Mouse (Mus musculus) spleen, postnatal 36 days (tissue): Measurements from ENCODE around the gene Slc17a9.

ENCODE experiments used
- DNase-seq, 2 experiments: peaks; one replicate each; pipeline ENCODE4 v3.0.0; 2022; ENCODE audit warnings: low spot score in 2 of 2, mixed read lengths in 1 of 2

The Slc17a9 gene

GRCm38 (mm10) chr2:180754976-180755688, 30.1 kb downstream of the Slc17a9 start:
- no peak for DNase-seq

DNA sequence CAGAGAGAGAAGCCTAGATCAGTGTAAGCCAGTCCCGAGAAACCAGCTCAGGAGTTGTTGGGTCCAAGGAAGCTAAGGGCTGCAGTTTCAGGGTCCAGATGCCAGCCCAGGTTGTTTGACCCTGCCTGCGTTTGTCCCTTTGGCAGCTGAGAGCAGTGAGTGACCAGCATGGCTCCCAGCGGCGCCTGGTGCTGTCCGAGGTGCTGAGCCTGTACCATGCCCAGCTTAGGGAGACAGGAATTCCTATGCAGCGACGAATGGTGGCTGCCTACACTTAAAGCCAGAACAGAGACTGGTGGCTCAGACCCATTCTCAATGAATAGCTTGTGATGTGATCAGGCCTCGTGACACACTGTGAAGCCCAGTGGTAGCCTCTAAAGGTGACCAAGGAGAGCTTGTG, 30.8 kb downstream of the Slc17a9 start:
- no peak for DNase-seq

GRCm38 (mm10) chr2:180756786-180757185, 31.7 kb downstream of the Slc17a9 start:
- DNase-seq = no peak

- no peak for DNase-seq
Observed at GRCm38 (mm10) chr2:180758513-180759263, 33.6 kb downstream of the Slc17a9 start.

GRCm38 (mm10) chr2:180764986-180765385, 39.9 kb downstream of the Slc17a9 start:
- no peak for DNase-seq

GRCm38 (mm10) chr2:180765713-180766112, 40.6 kb downstream of the Slc17a9 start:
- no peak for DNase-seq

DNA sequence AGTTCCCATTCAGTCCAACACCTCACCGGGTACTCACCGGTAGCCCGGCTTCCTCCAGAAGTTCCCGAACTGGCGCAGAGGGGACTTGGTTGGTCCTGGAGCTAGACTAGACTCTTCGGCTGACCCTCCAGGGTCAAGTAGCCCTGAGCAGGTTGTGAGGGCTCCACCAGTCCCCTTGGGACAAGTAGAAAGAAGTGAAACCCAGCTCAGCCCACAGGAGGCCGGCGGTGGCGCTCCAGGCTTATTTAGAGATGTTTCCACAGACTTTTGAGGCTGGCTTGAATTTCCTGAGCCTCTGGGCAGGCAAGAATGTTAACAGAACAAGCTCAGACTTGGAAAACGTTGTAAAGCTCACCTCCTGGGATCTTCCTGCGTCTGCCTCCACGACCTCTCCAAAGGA, 50.2 kb downstream of the Slc17a9 start:
- DNase-seq = no peak

DNA sequence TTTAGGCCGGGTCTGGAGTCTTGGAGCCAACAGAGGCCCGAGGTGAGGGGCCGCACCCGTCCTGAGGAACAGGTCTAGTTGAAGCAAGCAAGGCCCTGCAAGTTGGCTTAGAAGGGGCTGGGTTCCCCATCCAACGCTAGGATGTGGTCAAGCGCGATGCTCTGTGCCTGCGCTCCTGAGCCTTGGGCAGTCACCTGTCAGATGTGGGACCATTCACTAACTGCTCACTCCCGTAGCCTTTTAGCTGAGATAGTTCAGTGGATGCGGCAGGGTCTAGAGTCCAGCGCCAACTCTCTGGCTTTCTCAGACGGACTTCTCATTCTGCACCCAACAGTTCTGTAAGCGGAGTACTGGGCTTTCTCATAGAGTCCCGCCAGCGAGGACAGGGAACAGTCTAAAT, 50.6 kb downstream of the Slc17a9 start:
- no peak for DNase-seq

- DNase-seq = no peak
Observed at GRCm38 (mm10) chr2:180776793-180777192, 51.7 kb downstream of the Slc17a9 start, which contains the start of gene Bhlhe23. TSS of gene Bhlhe23 (minus strand) at chr2:180776900.

DNA sequence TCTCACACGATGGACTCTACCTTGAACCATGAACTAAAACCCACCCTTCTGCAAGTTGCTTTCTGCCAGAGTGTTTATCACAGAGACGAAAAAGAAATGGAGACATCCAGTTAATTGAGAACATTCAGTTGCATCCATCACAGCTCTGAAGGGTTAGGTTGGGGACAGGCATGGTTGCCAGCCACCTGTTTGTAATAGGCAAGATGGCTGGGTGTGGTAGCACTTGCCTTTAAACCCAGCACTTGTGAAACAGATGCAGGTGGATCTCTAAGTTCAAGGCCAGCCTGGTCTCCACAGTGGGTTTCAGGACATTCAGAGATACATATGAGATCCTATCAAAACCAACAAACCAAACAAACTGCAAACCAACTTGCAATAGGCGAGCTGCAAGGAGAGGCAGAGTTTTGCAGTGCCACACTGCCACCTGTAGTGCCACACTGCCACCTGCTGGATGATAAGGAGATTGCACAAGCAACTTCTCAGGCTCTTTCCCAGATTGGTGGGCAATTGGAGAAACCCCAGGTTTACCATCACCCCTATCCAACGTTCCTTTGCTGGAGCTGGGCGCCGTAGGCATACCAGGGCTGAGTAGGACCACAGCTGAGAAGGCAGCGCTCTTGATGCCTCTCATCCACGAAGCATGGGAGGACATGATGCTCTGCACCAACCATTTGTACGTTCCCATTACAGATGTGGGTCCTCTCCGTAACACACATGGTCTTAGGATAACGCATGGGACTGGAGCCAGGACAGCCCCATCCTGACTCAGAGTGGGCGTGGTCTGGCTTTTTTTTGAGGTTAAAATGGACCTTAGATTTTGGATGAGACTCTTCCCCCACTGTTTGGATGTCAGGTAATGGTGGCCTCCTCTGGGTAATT, 54.4 kb downstream of the Slc17a9 start:
- peak; percentile 17 to 35 for DNase-seq

DNA sequence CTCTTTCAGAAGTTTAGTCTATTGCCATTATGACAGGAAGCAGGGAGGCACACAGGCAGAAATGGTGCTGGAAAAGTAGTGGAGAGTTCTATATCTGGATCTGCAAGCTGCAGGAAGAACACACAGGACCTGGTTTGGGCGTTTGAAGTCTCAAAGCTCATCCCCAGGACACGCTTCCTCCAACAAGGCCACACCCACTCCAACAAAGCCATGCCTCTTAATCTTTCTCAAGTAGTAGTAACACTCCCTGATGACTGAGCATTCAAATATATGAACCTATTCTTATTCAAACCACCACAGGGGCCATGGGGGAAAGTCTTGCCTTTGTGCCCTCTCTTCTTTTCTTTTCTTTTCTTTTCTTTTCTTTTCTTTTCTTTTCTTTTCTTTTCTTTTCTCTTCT, 55.2 kb downstream of the Slc17a9 start:
- no peak for DNase-seq

- DNase-seq = peak in 1 of 2 experiments; percentile 7
Observed at GRCm38 (mm10) chr2:180786732-180787131, 61.7 kb downstream of the Slc17a9 start.

GRCm38 (mm10) chr2:180787566-180788232, 62.6 kb downstream of the Slc17a9 start:
- DNase-seq = no peak

- DNase-seq = no peak
Observed at GRCm38 (mm10) chr2:180788386-180788785, 63.3 kb downstream of the Slc17a9 start.

DNA sequence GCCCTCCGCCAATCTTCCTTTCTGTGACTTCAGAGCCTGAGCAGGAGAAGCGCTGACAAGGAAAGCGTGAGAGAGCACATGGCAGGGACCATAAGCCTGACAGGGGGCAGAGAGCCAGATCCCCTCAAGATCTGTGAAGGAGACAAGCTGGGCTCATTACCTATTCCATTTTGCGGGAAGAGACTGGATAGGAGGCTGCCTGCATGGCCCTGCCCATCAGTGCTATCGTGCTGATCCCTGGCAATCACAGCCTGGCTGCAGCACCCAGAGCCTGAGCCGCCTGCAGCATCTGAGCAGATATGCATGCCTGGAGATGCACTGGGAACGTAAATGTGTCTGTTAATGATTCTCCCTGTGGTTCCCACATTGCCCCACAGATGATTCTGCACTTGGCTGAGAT, 63.8 kb downstream of the Slc17a9 start:
- DNase-seq = no peak

DNA sequence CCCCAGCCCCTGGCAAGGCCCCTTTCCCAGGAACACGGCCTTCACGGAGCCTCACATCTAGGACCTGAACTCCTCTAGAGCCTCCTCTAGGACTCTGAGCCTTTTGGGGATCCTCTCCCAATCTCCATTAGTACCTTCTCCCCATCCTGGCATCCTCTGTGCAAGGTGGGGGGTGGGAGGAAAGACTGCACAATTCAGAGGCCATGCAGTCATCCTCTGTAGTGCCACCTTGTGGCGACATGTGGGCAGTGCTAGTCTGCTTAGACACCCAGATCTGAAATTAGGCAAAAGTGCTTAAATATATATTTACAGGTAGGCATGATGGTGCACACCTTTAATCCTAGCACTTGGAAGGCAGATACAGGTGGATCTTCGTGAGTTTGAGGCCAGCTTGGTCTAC, 66.6 kb downstream of the Slc17a9 start:
- no peak for DNase-seq
